Mouse (Mus musculus) layer of hippocampus, adult 8-10 months (tissue): ENCODE measurements around the gene Tmed9. TPM values are rescaled to one million over a fixed set of nuclear protein-coding genes. Genes with fewer than 3 reads are reported as not detected.
"Not testable (repeated sequence)": the region's sequence is repeated elsewhere in the genome, so short reads cannot be mapped to it uniquely, and the experiment has no call there.

ENCODE experiments used
- DNase-seq, 2 experiments: peaks; one replicate each; pipeline ENCODE4 v3.0.0; 2022; ENCODE audit warnings: low spot score in 2 of 2
- total RNA-seq, 4 experiments: library from RNA; stranded (reverse); gene quantifications; 2 replicates each; pipeline ENCODE4 v1.2.4; 2022

Tmed9 gene
- total RNA-seq, 4 experiments from 2014 or later, result 124 to 139 (median 130) TPM

DNA sequence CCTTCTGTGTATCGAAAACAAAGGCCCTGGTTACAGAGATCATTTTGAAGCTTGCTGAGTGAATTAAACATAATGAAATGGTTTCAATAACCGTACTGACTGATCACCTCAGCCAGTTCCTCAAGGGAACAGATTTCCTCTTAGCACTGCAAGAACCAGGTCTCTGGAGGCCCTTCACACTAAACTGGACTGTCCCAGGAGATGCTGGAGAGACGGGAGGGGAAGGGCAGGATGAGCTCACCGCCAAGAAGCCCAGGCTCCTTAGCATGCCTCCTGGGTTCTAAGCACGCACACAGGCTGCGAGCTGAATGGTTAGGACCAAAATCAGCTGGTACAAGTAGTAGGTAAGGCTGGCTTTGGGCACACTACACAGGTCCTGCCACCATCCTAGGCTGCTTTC, 6.5 kb upstream of the Tmed9 start:
- DNase-seq, result no peak

- no peak for DNase-seq
These were observed 5.6 kb upstream of the Tmed9 start for GRCm38 (mm10) chr13:55567949-55568348.

DNA sequence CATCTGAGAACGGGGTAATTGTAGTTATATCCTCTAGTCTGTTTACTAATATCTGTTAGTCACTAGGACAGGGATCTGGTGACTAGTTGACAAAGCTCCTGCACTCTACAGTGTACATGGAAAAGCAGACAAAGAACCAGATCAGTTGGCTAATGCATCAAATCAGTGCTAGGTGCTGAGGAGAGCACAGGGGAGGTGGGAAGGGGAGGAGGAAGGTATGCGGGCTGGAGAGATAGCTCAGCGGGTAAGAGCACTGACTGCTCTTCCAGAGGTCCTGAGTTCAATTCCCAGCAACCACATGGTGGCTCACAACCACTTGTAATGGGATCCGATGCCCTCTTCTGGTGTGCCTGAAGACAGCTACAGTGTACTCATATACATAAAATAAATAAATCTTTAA, 5.0 kb upstream of the Tmed9 start:
- not testable (repeated sequence) for DNase-seq

DNA sequence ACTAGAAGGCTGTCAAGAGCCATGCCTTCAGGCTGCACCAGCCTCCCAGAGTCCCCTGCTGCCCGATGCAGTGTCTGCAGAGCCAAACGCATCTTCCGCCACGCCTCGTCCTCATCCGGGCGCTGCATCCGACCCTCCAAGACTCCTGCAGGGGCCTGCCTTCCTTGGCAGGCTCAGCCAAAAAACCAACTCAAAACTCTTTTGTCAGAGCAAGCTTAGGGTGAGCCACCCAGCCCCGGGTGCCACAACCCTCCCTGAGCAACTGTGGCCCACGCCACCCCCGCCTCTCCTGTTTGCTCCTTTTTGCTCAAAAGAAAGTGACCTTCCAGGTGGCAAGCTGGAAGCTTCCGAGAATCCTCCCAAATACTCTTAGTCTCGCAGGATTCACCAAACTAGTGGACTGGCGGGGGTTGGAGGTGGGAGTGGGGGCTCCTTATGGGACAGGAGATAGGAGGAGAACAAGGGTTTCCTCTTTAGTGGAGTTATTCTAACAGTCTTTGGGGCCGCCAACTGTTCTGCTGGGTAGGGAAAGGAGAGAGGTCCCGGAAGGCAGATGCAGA, 3.7 kb upstream of the Tmed9 start:
- no peak for DNase-seq

DNA sequence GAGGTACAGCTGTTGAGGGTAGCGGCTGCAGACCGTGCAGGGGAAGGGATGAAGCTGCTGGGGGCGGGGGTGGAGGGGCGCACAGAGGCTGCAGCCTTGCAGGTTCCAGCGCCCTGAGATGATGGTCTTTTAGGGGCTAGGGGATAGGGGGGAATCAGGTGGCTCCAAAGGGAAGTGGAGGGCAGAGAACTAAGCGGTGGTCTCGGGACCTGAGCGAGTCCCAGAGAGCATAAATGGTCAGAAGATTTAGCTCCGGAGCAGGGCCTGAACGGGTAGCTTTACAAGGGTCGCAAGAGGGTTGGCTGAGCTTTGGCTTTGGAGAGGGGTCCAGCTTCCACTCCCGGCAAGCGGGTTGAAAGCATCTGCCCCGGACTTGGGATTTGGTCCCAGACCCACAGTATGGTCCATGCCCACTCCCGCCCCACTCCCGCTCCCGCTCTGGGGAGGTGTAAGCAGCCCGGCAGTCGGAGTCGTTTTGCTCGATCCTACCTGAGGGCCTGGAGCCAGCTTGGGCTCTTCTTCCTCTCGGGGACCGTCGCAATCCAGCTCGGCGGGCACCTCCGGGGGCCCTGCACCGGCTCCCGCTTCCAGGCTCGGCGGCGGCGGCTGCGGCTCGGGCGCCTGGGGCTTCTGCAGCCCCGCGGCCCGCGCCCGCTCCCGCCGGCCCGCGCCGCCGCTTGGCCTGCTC, 3.1 kb upstream of the Tmed9 start:
- peak; percentile 30 for DNase-seq

GRCm38 (mm10) chr13:55571027-55571751, 2.3 kb upstream of the Tmed9 start, which contains the start of gene Fam193b:
Fam193b (minus strand) TSS chr13:55571120.
- DNase-seq, result peak; percentile 87 to 94

DNA sequence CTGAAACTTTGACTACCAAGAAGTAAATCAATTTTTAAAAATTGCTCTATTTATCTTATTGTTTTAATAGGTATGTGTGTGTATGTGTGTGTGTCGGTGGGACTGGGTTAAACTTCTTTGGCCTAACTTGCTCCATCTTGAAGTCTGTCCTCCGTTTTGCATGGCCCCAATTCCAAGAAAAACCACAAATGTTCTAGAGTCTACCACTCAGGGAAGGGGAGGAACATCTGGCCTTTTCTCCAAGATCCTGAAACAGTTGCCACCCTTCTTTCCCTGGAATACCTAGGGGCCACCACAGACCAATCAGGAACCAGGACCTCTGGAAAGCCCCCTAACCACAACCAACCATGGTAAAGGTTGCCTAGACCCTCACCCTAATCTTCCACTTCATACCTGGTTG, 1.6 kb upstream of the Tmed9 start:
- no peak for DNase-seq

- DNase-seq, result no peak
These were observed 789 bp downstream of the Tmed9 start for GRCm38 (mm10) chr13:55574321-55574720.

- no peak for DNase-seq
These were observed 2.4 kb downstream of the Tmed9 start for GRCm38 (mm10) chr13:55575932-55576331.

DNA sequence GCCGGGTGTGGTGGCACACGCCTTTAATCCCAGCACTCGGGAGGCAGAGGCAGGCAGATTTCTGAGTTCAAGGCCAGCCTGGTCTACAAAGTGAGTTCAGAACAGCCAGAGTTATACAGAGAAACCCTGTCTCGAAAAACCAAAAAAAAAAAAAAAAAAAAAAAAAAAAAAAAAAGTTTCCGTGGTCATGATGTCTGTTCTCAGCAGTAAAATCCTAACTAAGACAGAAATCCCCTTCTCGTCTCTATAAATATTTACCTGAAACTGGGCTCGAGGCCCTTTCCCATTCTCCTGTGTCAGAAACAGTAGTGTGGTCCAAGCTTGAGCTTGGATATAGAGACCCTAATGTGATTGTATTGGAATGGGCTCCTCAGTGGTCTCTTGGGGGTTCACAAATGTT, 3.3 kb downstream of the Tmed9 start:
- DNase-seq, result not testable (repeated sequence)

GRCm38 (mm10) chr13:55578086-55578485, 4.6 kb downstream of the Tmed9 start:
- DNase-seq, result no peak

- no peak for DNase-seq
These were observed 18.5 kb downstream of the Tmed9 start for GRCm38 (mm10) chr13:55591961-55592490.

- peak; percentile 95 to 97 for DNase-seq
These were observed 19.2 kb downstream of the Tmed9 start for GRCm38 (mm10) chr13:55592512-55593253.

DNA sequence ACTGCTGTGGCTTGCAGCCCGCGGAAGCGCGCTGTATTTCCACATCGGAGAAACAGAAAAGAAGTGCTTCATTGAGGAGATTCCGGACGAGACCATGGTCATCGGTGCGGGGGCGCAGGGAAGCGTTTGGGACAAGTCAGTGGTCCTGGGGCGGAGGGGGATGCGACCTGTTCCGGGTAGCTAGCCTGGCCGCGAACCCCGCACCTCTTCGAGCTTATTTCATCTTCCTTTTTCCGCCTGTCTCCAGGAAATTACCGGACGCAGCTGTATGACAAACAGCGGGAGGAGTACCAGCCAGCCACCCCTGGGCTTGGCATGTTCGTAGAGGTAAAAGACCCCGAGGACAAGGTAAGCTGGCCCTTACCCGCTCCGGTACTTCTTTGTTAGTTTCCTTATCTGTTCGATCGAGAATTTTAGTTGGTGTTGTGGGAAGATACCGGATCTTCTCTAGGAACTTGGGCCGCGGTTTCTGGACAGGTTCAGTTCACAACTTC, 19.8 kb downstream of the Tmed9 start:
- no peak for DNase-seq

DNA sequence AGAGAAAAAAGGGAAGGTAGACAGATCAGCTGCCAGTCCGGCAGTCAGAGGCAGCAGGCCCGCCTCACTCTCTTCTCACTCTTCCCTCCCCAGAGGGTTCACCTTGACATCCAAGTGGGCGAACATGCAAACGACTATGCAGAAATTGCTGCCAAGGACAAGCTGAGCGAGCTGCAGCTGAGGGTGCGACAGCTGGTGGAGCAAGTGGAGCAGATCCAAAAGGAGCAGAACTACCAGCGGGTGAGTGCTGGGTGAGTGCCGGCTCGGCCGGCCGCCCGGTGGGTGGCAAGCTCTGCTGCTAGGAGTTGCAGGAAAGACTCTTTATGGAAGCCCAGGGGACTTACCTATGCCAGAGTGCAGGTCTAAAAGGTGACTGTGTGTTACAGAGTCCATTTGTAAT, 21.8 kb downstream of the Tmed9 start:
- DNase-seq, result peak; percentile 68 to 73

- DNase-seq, result no peak
These were observed 23.3 kb downstream of the Tmed9 start for GRCm38 (mm10) chr13:55596802-55597201.

DNA sequence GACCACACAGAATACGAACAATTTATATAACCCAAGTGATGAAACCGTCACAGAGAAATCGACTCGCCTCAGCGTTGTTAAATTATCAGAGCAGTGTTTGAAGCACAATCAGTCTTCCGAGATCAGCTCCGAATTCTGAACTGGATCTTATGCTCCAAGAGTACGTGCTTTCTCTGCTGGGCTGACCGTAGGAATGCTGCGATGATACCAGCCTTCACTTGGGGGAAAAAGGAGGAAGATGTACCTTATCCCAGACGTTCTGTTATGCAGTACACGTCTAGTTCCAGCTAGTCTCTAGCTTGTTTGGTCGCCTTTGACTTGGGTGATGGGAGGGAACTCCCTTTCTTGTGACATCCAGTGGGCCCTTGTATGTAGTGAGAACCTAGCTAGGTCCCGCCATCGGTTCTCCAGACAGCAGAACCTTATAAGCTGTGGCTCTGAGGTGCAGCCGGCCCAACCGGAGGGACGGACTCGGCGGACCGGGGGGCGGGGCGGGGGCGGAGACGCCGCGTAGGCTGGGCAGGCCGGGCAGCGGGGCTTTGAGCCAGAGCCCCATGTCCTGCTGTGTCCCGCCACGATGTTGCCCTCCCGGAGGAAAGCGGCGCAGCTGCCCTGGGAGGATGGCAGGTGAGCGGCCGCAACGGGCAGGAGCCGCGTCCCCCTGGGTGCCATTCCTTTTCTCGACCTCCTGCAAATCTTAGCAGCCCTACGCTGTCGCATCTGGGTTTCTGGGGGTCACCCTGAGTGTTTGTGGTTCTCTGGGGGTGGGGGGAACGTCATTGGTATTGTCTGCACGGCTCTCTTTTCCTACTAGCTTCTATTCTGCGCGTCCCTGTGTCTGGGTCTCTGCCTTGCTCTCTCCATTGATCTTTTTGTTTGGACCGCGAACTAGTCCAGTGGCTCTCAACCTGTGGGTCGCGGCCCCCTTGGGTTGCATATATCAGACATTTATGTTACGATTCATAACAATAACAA, 26.3 kb downstream of the Tmed9 start, which contains the start of gene B4galt7:
B4galt7 (plus strand) TSS at position 331 of the 975 bp plus-strand sequence.
- DNase-seq, result peak; percentile 67 to 81

GRCm38 (mm10) chr13:55600657-55601056, 27.1 kb downstream of the Tmed9 start:
- DNase-seq, result no peak

- peak; percentile 70 to 88 for DNase-seq
These were observed 28.1 kb downstream of the Tmed9 start for GRCm38 (mm10) chr13:55601611-55602010.

GRCm38 (mm10) chr13:55604606-55605005, 31.1 kb downstream of the Tmed9 start:
- no peak for DNase-seq
